Mouse (Mus musculus) limb, embryonic 15.5 days (tissue): Measurements from ENCODE around the gene Itgb1bp1. TPM values are rescaled to one million over a fixed set of nuclear protein-coding genes. Genes with fewer than 3 reads are reported as not detected.

Experiments used
- ATAC-seq: fragments of 200-750 bp; cut with Nextera tagmentation; 2 replicates; pipeline ENCODE4 v1.8.0; 2017; ENCODE audit warnings: low read depth, moderate TSS enrichment; ENCODE audit not compliant: insufficient number of reproducible peaks, low FRiP score, low TSS enrichment
- H3K27ac ChIP-seq: fragments of 300-500 bp; sonication (generic); 2 replicates; pipeline ENCODE4 v1.5.1; 2015; ENCODE audit warnings: moderate library complexity, mild to moderate bottlenecking, inconsistent platforms
- H3K27me3 ChIP-seq: fragments of 300-500 bp; sonication (generic); 2 replicates; pipeline ENCODE4 v1.6.1; 2015; ENCODE audit warnings: inconsistent platforms
- H3K36me3 ChIP-seq: fragments of 300-500 bp; sonication (generic); 2 replicates; pipeline ENCODE4 v1.6.1; 2015; ENCODE audit warnings: inconsistent platforms
- H3K4me1 ChIP-seq: fragments of 300-500 bp; sonication (generic); 2 replicates; pipeline ENCODE4 v1.6.1; 2015; ENCODE audit warnings: inconsistent platforms
- H3K4me2 ChIP-seq: fragments of 300-500 bp; sonication (generic); 2 replicates; pipeline ENCODE4 v1.6.1; 2015; ENCODE audit warnings: mild to moderate bottlenecking, inconsistent platforms
- H3K4me3 ChIP-seq: fragments of 300-500 bp; sonication (generic); 2 replicates; pipeline ENCODE4 v1.5.1; 2015; ENCODE audit warnings: mild to moderate bottlenecking, inconsistent platforms
- H3K9ac ChIP-seq: fragments of 300-500 bp; sonication (generic); 2 replicates; pipeline ENCODE4 v1.6.1; 2015; ENCODE audit warnings: inconsistent platforms
- H3K9me3 ChIP-seq: fragments of 300-500 bp; sonication (generic); 2 replicates; pipeline ENCODE4 v1.6.1; 2016; ENCODE audit warnings: inconsistent platforms
- WGBS: fragments of 180-500 bp; shearing (Covaris S2); methylation state at CpG from one replicate; pipeline ENCODE4 v1.1.7; 2015; 5-methylcytosine and 5-hydroxymethylcytosine counted together
- polyA plus RNA-seq: library from polyadenylated mRNA; unstranded; fragments of >200 nt; fragmentation: Nextera tagmentation; extraction: Ambion mirVana; gene quantifications from 2 replicates; pipeline ENCODE4 v1.2.1, GENCODE M21; 2015

The Itgb1bp1 gene
- polyA plus RNA-seq, 1 experiment from 2014 or later: 50.8 TPM

DNA sequence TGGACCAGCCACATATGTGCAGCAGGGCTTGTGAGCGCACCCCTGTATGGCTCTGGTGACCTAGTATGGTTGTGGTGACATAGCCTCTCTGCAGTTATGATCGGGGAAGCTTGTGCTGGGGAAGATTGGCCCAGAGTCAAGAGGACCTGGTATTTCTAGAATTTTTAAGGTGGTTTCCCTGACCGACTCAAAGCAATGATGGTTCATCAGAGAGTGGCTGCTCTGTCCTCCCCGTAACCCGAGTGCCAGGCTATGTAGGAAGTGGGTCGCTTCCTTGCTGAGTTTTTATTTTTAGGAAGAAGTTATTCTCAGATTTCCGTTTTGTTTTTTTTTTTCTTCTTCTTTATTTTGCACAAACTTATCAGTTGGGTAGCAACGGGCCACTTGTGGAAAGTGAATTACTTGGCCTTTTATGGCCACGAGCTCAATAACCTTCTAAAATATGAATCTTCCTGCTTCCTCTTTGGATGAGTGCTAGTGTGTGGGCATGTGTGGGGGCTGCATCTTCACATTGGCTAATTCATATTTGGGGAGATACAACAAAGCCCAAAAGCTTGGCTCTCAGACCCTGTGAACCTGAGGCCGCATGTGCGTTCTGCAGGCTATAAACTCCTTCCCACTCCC lies 77.8 kb downstream of the Itgb1bp1 start:
- Histone ChIP-seq H3K4me2 (no peak overlapping the region), H3K9me3 (no peaks in the 10 kb centered on the region), H3K27ac (no peak overlapping the region), H3K27me3 (no peaks in the 10 kb centered on the region), H3K9ac (no peak overlapping the region), H3K36me3 (peaks cover 12% of the 10 kb centered on the region; the same call in 1 of the 2 replicates), H3K4me3 (no peak overlapping the region), H3K4me1 (peaks cover 6% of the 10 kb centered on the region)
- WGBS: 82% methylated on average over 11 of the region's 11 CpGs
- no peak for ATAC-seq

DNA sequence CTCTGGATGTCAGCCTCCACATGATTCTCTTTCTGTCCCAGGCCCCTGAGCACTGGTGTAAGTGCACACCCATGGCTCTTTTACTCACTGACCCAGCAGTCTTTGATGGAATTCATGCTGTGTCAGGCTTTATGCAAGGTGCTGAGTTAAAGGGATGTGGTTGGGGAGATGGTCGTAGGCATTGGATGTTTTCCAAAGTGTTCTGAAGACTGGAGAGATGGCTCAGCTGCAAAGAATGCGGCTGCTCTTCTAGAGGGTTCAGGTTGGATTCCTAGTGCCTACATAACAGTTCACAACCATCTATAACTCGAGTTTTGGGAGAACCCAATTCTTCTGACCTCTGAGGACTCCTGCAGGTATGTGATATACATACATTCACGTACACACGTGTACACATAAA lies 78.7 kb downstream of the Itgb1bp1 start:
- no peak overlapping the region for H3K4me3 ChIP-seq
- H3K27me3 ChIP-seq: no peaks in the 10 kb centered on the region
- H3K4me1 ChIP-seq: peaks cover 6% of the 10 kb centered on the region
- 87% methylated on average over 5 of the region's 5 CpGs for WGBS
- H3K9me3 ChIP-seq: no peaks in the 10 kb centered on the region
- no peak overlapping the region for H3K27ac ChIP-seq
- no peak overlapping the region for H3K4me2 ChIP-seq
- ATAC-seq: no peak
- peaks cover 7% of the 10 kb centered on the region; the same call in 1 of the 2 replicates for H3K36me3 ChIP-seq
- H3K9ac ChIP-seq: no peak overlapping the region

DNA sequence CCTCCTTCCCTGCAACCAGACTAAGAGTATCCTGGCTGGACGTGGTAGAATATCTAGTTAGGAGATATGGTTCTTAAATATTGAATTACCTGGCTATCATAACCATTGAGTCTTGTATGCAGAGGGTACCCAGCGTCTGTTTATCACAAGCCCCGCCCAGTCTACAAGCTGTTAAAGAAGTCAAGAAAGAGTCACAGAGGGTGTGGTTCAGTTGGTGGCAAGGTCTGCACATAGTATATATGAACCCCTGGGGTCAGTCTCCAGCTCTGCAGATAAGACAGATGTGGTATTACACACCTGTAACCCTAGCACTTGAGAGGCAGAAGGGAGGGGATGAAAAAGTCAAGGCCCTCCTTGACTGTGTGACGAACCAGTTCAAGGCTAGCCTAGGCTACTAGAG lies 80.3 kb downstream of the Itgb1bp1 start:
- 85% methylated on average over 4 of the region's 4 CpGs for WGBS
- Histone ChIP-seq H3K27ac (no peak overlapping the region), H3K36me3 (peaks cover 7% of the 10 kb centered on the region; the same call in 1 of the 2 replicates), H3K27me3 (no peaks in the 10 kb centered on the region), H3K4me1 (peaks cover 11% of the 10 kb centered on the region), H3K4me2 (no peak overlapping the region), H3K9me3 (no peaks in the 10 kb centered on the region), H3K9ac (no peak overlapping the region), H3K4me3 (no peak overlapping the region)
- ATAC-seq: no peak

DNA sequence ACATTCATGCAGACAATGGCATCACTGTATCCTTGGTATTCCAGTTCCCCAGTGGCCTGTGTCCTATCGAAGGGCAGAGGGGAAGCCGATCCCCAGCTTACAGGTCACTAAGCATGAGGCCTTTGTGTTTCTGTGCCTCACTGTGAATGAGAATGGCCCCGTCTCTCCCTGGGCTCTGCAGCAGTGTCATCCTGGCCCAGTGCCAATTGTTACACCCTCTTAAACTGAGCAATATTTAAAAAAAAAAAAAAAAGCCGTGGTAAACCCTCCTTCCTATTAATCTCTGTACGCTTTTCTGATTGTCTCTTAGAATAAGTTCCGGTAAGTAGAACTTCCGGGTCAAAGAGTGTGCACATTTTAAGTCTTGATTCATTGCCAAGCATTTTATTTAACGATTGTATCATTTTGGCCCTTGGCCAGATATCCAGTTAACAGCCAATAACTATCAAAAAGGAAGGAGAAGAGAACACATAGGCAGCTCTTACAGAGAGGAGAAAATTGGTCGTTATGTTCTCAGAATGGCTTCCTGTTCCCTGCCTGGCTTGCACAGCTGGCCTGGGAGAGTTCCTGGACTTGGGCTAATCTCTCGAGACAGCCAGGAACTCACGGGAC lies 81.3 kb downstream of the Itgb1bp1 start:
- Histone ChIP-seq H3K9me3 (no peaks in the 10 kb centered on the region), H3K4me1 (peaks cover 11% of the 10 kb centered on the region), H3K27ac (no peak overlapping the region), H3K4me2 (no peak overlapping the region), H3K4me3 (no peak overlapping the region), H3K27me3 (no peaks in the 10 kb centered on the region), H3K36me3 (peaks cover 7% of the 10 kb centered on the region; the same call in 1 of the 2 replicates), H3K9ac (no peak overlapping the region)
- WGBS: 28% methylated on average over 11 of the region's 11 CpGs
- no peak for ATAC-seq

GRCm38 (mm10) chr12:21201485-21202269 lies 84.4 kb downstream of the Itgb1bp1 start:
- WGBS: 70% methylated on average over 10 of the region's 10 CpGs
- no peak overlapping the region for H3K9ac ChIP-seq
- H3K4me2 ChIP-seq: no peak overlapping the region
- no peak overlapping the region for H3K27ac ChIP-seq
- no peak overlapping the region for H3K4me3 ChIP-seq
- peaks cover 4% of the 10 kb centered on the region; the same call in 1 of the 2 replicates for H3K36me3 ChIP-seq
- H3K4me1 ChIP-seq: peaks cover 11% of the 10 kb centered on the region
- no peak for ATAC-seq
- H3K27me3 ChIP-seq: no peaks in the 10 kb centered on the region
- no peaks in the 10 kb centered on the region for H3K9me3 ChIP-seq

- H3K4me3 ChIP-seq: no peak overlapping the region
- no peaks in the 10 kb centered on the region for H3K27me3 ChIP-seq
- no peaks in the 10 kb centered on the region for H3K9me3 ChIP-seq
- no peak overlapping the region for H3K9ac ChIP-seq
- peaks cover 11% of the 10 kb centered on the region for H3K4me1 ChIP-seq
- H3K4me2 ChIP-seq: no peak overlapping the region
- H3K27ac ChIP-seq: no peak overlapping the region
- 72% methylated on average over 8 of the region's 8 CpGs for WGBS
- H3K36me3 ChIP-seq: no peaks in the 10 kb centered on the region
- no peak for ATAC-seq
Measured at GRCm38 (mm10) chr12:21200613-21201012, 85.5 kb downstream of the Itgb1bp1 start.

DNA sequence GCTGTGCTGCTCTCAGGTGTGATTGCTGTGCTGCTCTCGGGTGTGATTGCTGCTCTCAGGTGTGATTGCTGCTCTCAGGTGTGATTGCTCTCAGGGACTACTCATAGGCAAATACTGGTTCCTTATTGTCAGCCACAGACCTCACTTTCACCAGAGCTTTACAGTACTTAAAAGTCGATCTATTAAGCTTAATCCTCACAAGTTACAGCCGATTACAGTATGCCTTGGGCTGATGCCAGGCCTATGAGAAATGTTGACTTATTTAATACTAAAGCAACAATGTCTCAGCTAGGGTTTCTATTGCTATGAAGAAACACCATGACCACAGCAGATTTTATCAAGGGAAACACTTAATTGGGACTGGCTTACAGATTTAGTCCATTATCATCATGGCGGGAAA lies 89.7 kb downstream of the Itgb1bp1 start:
- Histone ChIP-seq H3K36me3 (no peaks in the 10 kb centered on the region), H3K27ac (no peak overlapping the region), H3K9ac (no peak overlapping the region), H3K4me1 (no peaks in the 10 kb centered on the region), H3K4me3 (no peak overlapping the region), H3K27me3 (no peaks in the 10 kb centered on the region), H3K9me3 (no peaks in the 10 kb centered on the region), H3K4me2 (no peak overlapping the region)
- ATAC-seq: no peak
- WGBS: 78% methylated on average over 4 of the region's 4 CpGs

DNA sequence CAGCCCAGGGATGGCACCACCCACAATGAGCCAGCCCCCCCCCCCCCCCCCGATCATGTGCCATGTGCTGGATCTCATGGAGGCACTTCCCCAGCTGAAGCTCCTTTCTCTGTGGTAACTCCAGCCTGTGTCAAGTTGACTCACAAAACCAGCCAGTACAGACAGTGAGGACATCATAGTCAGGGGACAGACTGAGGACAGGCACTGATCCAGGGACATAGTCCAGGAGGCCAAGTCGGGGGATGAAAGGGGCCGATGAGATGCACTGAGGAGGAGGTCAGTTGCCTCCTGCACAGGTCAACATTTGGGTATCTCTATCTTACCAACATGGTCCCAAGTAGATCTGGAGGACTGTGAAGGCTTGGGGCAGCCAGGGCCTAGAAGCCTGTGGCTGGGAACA lies 90.6 kb downstream of the Itgb1bp1 start:
- no peak for ATAC-seq
- no peak overlapping the region for H3K27ac ChIP-seq
- H3K4me1 ChIP-seq: no peaks in the 10 kb centered on the region
- no peaks in the 10 kb centered on the region for H3K9me3 ChIP-seq
- no peaks in the 10 kb centered on the region for H3K27me3 ChIP-seq
- no peak overlapping the region for H3K4me3 ChIP-seq
- no peaks in the 10 kb centered on the region for H3K36me3 ChIP-seq
- no peak overlapping the region for H3K4me2 ChIP-seq
- 98% methylated on average over 2 of the region's 3 CpGs for WGBS
- H3K9ac ChIP-seq: no peak overlapping the region

GRCm38 (mm10) chr12:21191546-21191945 lies 94.5 kb downstream of the Itgb1bp1 start:
- no peak overlapping the region for H3K9ac ChIP-seq
- ATAC-seq: no peak
- no peaks in the 10 kb centered on the region for H3K27me3 ChIP-seq
- H3K4me1 ChIP-seq: no peaks in the 10 kb centered on the region
- no peak overlapping the region for H3K4me2 ChIP-seq
- 66% methylated on average over 2 of the region's 2 CpGs for WGBS
- no peak overlapping the region for H3K27ac ChIP-seq
- no peaks in the 10 kb centered on the region for H3K36me3 ChIP-seq
- no peaks in the 10 kb centered on the region for H3K9me3 ChIP-seq
- no peak overlapping the region for H3K4me3 ChIP-seq

Other genes with a start within 250 kb of the Itgb1bp1 start
- 91.0 and 96.0 TPM in 2 replicates for gene Cpsf3, start 893 bp downstream of the Itgb1bp1 start, polyA plus RNA-seq
- gene Iah1, start 30.1 kb upstream of the Itgb1bp1 start, polyA plus RNA-seq: 40.2 and 43.8 TPM in 2 replicates
- 38.5 and 40.2 TPM in 2 replicates for gene Adam17, start 87.3 kb upstream of the Itgb1bp1 start, polyA plus RNA-seq
- gene Ywhaq, start 131.4 kb upstream of the Itgb1bp1 start, polyA plus RNA-seq: 499 and 519 TPM in 2 replicates